Mouse (Mus musculus) c-Kit-positive CD71-positive TER-119-positive erythroid progenitor cells, embryonic 14.5 days (primary cell): ENCODE results near the gene A030005K14Rik.

ENCODE experiments used
- DNase-seq: peaks from one replicate; pipeline ENCODE4 v3.0.0-alpha.2; 2013; ENCODE audit warnings: low spot score

Gene A030005K14Rik

DNA sequence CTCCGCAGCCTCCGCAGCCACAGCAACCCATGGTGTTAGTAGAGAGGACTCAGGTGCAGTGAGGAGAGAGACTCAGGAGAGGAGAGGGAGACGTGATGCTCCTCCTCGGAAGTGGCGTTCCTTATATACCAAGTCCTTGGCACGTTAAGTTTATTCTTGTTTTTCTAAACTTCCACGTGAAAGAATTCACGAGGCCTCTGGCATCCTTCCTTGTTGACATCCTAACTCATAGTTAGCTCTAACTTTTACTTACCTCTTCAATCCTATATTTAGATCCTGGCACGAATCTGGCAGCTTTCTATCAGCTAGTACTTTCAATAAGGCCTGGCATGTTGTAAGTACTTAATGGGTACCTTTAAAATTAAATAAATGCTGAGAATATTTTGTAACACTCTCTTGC, at the start of gene A030005K14Rik:
TSS of gene A030005K14Rik (minus strand) at position 101 of the 400 bp plus-strand sequence.
- DNase-seq: no peak

DNA sequence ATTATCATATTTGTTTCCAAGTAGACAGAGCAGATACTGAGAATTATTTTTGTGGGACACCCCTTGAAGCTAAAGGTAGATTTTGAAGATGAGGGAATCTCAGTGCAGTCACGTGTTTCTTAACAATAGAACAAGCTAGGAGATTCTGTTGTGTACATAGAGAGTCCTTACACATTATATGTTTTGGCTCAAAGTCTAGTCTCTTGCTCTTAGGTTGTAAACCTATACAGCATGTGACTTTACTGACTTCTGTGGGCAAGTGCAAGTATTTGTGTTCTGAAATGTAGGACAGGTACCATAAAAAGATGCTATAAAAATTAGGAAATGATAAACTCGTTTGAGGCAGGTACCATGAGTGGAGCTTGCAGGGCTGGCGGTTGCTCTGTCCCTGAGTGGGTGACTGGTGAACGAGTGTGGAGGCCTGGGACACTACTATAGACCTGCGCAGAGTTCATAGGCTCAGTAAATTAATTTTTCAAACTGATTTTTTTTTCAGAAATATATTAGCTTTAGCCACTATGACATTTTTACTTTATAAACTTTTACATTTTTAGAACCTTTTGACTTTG, 48.3 kb upstream of the A030005K14Rik start:
- DNase-seq: no peak

DNA sequence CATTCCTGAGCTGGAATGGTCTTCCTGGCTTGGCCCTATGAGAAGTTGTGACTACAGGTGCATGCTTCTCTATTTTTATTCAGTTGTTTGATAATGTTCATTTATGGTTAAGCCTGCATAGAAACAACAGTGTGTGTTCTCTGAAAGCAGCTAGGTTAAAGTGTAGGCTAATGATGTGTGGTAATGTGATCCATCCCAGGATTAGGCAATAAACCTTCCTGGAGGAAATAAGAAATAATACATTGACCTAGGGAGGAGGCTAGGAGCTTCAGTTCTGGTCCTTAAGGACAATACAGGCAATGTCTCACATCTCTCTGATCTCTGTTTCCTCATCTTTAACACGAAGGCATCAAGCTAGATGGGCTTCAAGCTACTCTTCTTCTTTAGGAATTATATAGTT, 46.3 kb upstream of the A030005K14Rik start:
- DNase-seq: no peak

DNA sequence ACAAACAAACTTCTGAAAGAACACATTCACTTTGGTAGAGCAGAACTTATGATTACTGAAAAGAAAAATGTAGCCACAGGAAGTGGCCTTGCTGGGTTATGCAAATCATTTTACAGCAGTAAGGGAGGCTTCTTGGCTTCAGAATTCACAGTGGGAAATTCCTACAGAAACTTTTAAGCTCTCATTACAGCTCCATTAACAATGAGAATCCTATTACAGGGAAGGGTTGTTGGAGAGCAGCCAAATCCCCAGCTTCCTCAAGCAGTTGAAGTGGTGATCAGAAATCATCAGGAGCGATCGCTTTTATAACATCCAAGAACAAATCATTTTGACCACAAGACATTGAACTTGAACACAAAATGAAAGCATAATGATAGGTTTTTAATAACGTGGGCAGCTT, 42.7 kb upstream of the A030005K14Rik start:
- no peak for DNase-seq

DNA sequence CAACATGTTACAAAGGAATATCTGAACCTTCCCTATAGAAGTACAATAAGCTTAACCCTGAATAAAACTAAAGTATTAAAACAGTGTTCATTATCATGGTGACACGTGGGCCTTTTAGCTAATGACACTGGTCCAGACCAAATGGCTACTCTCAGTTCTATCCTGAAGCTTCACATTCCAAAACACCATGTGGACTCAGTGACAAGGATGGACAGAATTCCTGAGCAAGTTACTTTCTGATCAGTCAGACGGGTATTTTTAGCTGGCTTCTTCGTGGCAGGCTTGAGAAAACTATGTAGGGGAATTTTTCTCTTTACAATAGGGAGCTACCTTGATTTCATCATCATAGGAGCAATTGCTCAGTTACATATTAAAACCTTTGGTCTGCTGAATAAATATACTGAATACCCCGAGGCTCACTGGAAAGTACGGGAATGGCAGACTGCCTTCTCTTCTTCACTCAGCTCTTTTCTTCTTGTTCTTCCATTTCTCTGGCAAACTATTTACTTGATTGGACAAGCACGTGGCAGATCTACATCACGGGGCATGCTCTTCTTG, 40.5 kb upstream of the A030005K14Rik start:
- DNase-seq: no peak

DNA sequence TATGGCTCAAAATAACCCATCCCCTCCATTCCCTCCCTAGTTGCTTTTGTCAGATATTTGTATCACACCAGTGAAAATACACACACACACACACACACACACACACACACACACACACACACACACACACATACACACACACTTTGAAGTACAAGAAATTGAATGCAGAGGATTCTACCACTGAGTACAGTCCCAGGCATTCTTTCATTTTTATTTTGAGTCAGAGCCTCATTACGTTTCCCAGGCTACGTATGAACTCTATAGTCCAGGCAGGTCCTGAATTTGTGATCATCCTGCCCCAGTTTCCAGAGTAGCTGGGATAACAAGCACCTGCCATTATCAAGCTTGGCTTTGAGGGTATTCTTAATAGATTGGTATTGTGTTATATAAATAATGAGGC, 40.0 kb upstream of the A030005K14Rik start:
- DNase-seq: no peak

DNA sequence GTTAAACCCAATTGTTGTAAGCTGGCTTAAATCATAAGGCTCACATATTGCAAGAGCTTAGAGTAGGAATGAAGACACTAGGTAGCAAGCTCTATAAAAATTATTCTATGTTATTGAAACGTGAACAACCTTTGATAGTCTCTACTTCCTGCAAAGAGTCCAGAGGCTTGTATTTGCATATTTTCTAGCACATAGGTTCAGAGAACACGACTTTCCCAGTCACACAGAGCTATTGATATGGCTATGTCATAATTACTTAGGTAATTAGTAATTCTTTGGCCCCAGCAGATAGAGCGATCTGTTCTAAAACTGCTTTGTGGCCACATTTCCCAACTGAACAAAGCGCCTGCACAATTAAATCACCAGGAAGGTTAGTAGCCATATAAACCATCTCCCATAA, 37.8 kb upstream of the A030005K14Rik start:
- DNase-seq: no peak

DNA sequence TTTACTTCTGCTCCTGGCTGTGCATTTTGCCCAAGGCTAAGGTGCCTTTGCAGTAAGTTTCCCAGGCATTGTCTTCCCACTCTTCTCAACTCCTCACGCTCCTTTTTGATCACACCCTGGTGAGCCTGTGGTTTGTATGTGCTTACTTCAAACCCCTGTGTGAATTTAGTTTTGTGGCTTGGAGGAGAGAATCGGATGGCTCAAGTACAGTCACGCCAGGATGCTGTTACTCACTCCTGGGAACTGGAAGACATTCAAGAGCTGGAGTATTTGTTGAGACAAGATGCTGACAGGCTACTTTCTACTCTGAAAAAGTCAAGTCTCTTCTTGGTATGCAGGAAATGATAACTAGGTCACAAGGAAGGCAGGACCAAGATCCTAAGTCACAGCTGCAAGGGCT, 32.1 kb upstream of the A030005K14Rik start:
- DNase-seq: no peak

DNA sequence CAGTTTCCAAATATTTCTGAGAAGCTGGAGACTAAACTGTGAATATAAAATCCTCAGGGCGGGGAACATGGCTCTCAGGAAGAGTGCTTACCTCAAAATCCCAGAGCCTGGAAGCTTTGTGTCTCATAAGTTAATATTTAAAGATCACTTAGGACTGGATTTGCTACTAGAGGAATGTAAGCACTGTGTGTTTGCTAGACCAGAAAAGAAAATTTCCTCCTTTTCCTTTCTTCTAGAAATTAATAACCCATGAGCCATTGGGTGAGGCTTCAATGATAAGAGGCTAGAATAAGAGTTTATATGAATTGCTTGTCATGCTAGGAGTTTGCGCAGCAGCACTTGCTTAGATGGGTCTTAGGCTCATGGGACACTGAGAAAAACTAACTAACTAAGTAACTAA, 25.6 kb upstream of the A030005K14Rik start:
- DNase-seq: no peak

DNA sequence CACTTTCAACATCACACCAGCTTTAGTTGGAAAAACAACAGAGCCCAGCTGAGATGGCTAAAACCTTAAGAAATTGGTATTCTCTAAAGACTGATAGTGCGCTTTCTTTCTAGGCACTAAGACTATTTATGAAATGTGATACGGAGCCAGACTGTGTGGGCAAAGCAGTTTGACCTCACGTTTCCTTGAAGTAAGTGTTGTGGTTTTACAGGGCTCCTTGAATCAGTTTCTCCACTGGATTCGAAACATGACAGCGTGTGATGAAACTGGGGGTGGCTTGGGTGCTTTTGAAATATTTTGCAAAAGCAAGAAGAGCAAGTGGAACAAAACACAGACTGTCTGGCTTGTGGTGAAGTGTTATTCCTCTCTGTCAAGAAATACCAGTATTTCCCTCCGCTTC, 17.8 kb upstream of the A030005K14Rik start:
- DNase-seq: no peak

DNA sequence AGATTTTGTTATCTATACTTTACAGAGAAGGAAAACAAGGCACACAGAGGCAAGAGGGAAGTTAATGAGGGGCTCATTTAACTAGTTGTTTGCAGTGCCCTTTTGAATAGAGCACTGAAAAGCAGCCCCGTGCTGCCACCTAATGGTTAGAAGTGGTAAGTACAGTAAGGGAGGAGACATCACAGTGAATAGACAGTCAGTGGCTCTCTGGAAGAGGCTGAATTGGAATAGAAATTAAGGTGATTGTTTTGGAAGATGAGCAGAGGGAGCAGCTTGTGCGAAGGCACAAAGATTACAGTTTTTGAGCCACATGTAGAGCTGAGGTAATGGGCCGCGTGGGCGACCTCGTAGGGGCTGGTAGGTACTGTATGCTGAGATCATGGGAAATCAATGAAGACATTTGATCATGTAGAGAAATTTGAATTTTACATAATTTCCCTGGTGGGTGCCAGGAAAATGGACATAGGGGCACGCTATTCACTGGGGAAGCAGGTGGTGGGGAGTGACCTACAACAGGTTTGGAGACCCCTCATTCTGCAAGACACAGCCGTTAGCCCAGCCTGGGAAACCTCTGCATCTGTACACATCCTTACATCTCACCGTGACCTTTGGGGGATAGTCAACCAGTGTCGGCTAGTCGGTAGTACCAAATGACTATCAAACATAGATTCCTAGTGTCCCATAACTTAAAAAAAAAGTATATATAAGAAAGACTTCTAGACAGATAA, 17.2 kb upstream of the A030005K14Rik start:
- DNase-seq: peak; percentile 34

DNA sequence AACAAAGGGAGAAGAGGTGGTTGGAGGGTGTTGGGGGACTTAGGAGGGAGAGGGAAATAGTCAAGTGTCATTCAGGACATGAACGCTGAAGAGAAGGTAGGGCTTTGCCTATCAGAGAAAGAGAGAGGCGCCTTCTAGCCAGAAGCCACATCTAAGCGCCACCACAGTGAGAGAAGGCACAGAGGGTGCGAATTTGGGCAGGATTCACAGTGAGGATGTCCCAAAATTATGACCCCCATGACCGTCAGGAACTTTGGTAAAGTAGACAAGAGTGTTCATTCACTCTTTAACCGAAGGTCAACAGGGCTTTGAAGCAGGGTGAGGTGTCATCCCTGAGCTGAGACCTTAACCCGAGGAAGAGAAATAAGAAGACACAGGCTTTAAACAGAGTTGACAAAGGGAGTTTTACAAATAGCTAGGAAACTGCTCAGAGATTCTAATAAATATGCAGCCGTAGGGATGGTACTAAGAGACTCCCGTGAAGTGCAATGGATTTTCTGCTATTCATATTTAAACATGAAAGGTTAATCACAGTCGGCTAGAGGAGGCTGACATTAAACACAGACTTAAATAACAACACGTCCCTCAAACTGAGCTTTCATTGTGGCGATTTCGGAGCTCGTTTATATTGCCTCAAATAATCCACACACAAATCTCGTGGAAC, 16.5 kb upstream of the A030005K14Rik start:
- DNase-seq: no peak

DNA sequence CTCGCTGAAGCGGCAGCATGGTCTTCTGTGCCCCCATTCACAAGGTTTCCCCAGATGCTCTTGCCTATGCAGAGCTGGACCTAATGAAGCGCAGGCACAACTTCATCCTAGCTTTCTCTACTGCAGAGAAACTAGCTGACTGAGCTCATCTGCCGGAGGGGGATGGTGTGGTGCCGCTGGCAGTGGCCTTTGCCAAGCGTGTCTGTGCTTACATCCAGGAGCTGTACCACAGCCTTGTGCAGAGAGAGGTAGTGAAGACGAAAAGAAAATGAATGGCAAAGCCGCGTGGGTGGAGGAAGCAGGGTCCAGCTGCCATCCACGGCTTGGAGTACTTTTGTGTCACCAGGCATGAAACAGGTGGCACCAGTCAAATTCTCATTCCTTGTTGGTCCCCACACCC, 8.0 kb upstream of the A030005K14Rik start:
- DNase-seq: no peak

DNA sequence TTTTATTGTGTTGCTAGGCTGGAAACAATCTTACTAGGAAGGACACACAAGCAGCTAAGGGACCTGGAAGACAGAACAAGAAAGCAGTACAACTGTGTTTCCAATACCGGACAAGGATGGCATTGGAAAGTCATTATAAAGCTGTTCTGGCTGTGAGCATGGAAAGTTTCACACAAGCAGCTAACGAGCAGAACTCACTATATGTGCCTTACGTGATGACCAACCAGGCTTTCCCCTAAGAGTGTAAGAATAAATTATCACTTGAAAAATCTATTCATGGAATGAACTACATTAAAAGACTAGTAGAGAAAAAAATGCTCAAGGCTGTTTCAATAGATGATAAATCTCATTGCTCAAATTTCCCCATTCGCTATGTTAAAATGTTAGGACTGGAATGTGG, 7.4 kb upstream of the A030005K14Rik start:
- no peak for DNase-seq

DNA sequence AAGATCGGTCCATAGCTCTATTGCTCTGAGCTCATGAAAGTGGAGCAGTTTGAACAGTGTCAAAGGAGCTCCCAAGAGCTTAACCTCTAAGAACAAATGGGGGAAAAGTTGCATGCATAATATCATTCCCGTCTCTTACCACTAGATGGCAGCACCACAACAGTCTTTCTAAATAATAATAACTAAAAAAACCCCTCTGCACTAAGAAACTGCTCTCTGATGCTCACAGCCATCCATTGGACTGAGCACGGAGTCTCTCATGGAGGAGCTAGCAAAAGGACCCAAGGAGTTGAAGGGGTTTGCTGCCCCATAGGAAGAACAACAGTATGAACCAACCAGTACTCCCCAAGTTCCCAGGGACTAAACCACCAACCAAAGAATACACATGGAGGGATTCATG, 5.7 kb upstream of the A030005K14Rik start:
- DNase-seq: peak; percentile 17

DNA sequence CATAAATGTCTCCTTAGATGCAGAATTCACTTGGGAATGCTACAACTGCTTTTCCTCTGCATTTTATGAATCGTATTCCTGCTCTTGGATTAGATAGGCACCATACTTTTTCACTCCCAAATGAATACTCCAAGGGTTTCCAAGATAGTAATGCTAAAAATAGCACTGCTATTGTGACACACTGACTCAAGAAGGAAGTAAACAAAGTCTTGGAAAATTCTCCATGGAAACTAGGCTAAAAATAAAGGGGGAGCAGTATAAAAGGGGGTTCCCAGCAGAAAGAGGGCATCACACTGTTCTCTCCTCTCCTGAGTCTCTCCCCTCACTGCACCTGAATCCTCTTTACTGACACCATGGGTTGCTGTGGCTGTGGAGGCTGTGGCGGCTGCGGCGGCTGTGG, 1.5 kb upstream of the A030005K14Rik start, which contains the start of gene Krtap28-13:
TSS of gene Krtap28-13 (plus strand) at position 288 of the 400 bp plus-strand sequence.
- no peak for DNase-seq

DNA sequence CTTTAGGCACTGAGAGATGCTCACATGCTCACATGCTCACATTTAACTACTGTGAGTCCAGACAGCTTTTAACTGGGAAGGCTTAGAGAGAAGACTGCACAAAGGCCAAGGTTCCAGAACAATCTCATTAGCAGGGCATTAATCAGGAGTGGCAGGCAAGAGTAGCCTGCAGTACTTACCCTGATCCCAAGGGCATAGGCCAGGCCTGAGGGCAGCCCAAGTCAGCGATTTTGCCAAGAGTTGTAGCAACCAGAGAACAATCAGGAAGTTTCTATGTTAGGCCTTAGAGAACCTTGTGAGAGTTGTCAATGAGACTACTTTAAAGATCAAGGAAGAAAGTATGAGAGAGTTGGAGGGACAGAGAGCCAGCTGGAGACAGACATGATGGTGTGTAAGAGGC, 697 bp downstream of the A030005K14Rik start:
- DNase-seq: no peak

DNA sequence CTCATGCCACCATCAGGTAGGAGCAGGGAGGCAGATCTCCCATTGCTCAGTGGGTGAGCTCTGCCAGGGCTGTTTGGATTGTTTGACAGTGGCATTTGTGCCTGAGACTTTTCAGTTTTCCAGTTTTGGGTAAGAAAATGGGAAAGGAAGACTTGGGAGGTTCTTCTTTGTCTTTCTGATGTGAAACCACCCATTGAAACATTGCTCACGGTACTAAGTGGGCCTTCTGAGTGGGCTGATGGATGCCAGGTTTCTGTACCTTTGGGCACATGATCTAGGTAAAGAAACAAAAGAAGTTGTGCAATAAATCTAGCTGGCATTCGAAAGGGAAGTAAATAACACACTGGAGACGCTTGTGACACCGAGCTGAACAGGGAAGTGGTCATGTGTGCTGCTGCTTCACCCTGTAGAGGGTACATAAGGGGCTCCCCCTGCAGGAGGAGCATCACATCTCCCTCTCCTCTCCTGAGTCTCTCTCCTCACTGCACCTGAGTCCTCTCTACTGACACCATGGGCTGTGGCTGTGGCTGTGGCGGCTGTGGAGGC, 14.2 kb downstream of the A030005K14Rik start, which contains the start of gene Gm47969:
TSS of gene Gm47969 (plus strand) at position 51 of the 546 bp plus-strand sequence.
- no peak for DNase-seq

DNA sequence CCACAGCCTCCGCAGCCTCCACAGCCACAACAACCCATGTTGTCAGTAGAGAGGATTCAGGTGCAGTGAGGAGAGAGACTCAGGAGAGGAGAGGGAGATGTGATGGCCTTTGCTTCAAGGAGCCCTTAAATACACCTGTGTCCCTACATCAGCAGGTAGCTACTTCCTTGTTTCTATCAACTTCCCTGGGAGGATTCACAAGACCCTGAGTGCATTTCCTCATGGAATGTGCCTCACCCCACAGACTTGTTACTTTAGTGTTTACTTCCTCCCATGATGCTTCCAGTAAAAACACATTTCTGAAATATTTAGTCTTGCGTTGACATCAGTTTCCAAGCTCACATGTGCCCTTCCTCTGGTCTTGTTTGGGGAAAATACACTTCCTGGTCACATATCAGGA, 16.8 kb downstream of the A030005K14Rik start, which contains the start of gene Krtap28-10:
TSS of gene Krtap28-10 (minus strand) at position 101 of the 400 bp plus-strand sequence.
- no peak for DNase-seq

DNA sequence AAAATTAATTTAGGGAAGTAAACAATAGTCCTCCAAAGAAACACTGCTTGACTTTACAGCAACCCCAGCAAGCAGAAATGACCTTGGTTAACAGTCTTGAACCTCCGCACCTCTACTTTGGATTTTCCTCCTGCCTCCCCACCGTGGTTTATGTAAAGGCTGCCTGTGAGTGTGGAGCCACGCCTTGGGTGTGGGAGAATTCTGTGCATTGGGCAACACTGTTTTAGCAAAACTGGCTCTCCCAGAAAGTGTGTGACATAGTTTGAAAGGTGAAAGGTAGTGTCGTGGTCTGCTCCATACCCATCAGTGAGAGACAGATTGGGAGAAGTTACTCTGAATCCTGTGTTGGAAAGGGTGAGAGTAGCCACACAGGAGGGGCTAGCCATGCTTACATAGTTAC, 20.1 kb downstream of the A030005K14Rik start:
- DNase-seq: no peak

DNA sequence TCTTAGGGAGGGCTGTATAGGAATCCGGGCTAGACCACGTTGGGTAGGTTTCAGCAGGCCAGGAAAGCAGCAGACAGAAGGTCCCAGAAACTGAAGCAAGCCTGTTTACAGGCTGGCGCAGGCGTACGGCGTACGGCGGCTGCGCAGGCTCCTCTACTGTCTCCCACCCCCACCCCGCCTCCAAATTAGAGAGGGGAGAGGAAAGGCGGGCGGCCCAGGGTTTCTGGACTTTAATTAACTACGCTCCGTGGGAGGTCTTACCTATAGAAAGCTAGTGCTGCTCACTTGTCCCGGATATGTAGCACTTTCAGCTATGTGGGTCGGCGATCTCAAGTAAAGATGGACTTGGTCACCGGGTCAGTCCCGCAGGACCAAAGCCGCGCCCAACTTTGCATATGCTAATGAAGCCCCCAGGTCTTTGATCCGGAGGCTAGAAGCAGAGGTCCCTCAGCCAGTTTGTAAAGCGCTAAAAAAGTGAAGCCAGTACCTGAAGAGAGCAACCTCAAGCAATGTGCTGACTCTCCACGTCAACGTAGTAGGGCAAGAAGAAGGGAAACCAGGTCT, 21.0 kb downstream of the A030005K14Rik start, which contains the start of gene Slc19a3:
TSS of gene Slc19a3 (minus strand) at position 340 of the 564 bp plus-strand sequence.
- DNase-seq: no peak
